Comparison of ENCODE assay signal across 12 mouse cellular contexts in the genomic region with DNA sequence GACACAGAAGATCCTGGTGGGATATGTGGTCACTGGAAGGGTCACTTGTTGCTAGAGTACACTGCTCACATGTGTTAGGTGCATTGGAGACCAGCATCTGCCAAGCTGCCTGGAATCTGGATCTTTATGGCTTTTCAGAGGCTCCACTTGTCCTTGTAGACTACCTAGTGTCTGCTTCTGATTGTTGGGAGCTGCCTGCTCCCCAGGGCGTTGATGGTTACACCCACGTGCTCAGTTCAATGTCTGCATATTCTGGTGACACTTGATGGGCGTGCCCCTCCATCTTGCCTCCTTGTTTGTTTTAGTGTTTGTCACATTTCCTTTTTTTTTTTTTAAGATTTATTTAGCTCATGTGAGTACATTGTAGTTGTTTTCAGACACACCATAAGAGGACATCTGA.
"Had no signal": no experiment of that assay in that cellular context is flagged by ENCODE, and none has a peak within 500 bp of the region (broad histone marks: within the 10 kb centered on the region; RNA-seq: fewer than 3 reads in every experiment).

No protein-coding gene starts in this region.

- DNase-seq: retina, postnatal 1 day; right cerebral cortex, adult 18-20 months; right cerebral cortex, postnatal 14 days; right cerebral cortex, postnatal 25 days; right cerebral cortex, postnatal 4 days; spleen, adult 18-20 months; thymus, adult 18-20 months; thymus, adult 2 months; thymus, postnatal 14 days; thymus, postnatal 25 days; thymus, postnatal 36 days; thymus, postnatal 4 days had no signal
